Mouse (Mus musculus) erythroblast, embryonic 14.5 days (primary cell): ENCODE results near the gene Olfr987. TPM values are rescaled to one million over a fixed set of nuclear protein-coding genes. Genes with fewer than 3 reads are reported as not detected.
"Not testable (repeated sequence)": the region's sequence is repeated elsewhere in the genome, so short reads cannot be mapped to it uniquely, and the experiment has no call there.

ENCODE experiments used
- H3K27me3 ChIP-seq: 2 replicates; pipeline ENCODE4 v1.6.1; 2012; ENCODE audit warnings: inconsistent platforms; ENCODE audit not compliant: control insufficient read depth
- H3K36me3 ChIP-seq: 2 replicates; pipeline ENCODE4 v1.6.1; 2012; ENCODE audit warnings: mild to moderate bottlenecking, inconsistent platforms; ENCODE audit not compliant: control insufficient read depth
- H3K4me1 ChIP-seq: 2 replicates; pipeline ENCODE4 v1.6.1; 2012; ENCODE audit warnings: inconsistent platforms; ENCODE audit not compliant: control insufficient read depth
- H3K4me3 ChIP-seq: replicated peaks from 2 replicates; pipeline ENCODE3; 2012; ENCODE audit warnings: moderate library complexity, mild to moderate bottlenecking, inconsistent platforms
- H3K9me3 ChIP-seq: 2 replicates; pipeline ENCODE4 v1.6.1; 2012; ENCODE audit warnings: low read length, inconsistent platforms, mixed read lengths; ENCODE audit not compliant: control insufficient read depth
- GATA1 ChIP-seq: IDR thresholded peaks from 2 replicates; pipeline ENCODE4 v1.6.1; 2012; ENCODE audit warnings: low read length, inconsistent platforms, mixed read lengths
- TAL1 ChIP-seq: IDR thresholded peaks from 3 replicates; pipeline ENCODE4 v1.6.1; 2012; ENCODE audit warnings: low read length, inconsistent platforms, mixed read lengths
- polyA plus RNA-seq: library from polyadenylated mRNA; stranded (reverse); fragments of >175 nt; gene quantifications from 2 replicates; pipeline ENCODE4 v1.2.3, GENCODE M21; 2012

Gene Olfr987
- polyA plus RNA-seq, result not detected in 2 replicates

GRCm38 (mm10) chr2:85339215-85339614 is at the start of gene Olfr987:
Gene Olfr987, minus strand, starts transcription at chr2:85339315.
- H3K36me3 ChIP-seq, H3K4me3 ChIP-seq, H3K4me1 ChIP-seq, H3K9me3 ChIP-seq, H3K27me3 ChIP-seq: not testable (repeated sequence)

DNA sequence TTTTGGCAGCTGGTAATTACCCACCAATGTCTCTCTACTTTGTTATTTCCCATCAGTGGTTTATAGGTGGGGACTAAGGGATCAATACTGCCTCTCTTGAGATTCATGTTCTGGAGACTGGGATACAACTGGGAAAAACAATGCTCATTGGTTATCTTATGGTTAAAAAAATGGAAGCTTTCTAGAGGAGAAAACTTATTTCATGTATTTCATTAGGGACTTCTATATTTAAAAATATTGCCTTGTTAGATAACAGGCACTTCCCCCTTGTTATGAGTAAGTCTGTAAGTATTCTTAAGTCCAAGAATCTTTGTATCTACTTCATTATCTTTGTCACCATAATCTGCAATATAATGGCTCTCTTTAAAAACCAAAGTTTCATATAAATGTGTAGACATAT is 24.0 kb upstream of the Olfr987 start, which contains the start of gene Olfr988:
TSS of gene Olfr988 (minus strand) at position 101 of the 400 bp plus-strand sequence.
- not testable (repeated sequence) for H3K36me3 ChIP-seq, H3K4me1 ChIP-seq, H3K27me3 ChIP-seq, H3K9me3 ChIP-seq, H3K4me3 ChIP-seq

- no peaks in the 10 kb centered on the region for H3K4me1 ChIP-seq
- H3K36me3 ChIP-seq, result no peaks in the 10 kb centered on the region
- TF ChIP-seq TAL1, result no peak
- no peak for TF ChIP-seq GATA1
Measured at GRCm38 (mm10) chr2:85339972-85340371, 857 bp upstream of the Olfr987 start.

DNA sequence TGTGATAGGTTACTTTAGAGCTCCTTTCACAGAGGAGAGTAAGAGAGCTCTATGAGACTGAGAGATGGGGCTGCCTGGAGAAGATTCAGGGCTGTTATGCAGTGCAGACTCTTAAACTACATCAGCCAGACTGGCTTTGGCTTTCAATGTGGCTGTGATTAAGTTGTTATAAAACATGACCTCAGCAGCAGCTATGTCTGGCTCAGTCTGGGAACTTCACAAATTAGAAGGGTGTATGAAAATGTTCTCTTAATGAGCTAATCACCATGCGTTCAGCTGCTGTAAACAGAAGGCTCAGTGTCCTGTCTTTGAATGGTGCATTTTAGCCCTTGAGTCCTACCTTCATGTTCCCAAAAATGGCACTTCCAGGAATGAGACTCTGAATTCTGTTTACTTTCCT is 20.0 kb downstream of the Olfr987 start:
- no peaks in the 10 kb centered on the region for H3K36me3 ChIP-seq
- TF ChIP-seq GATA1 (no peak), TAL1 (no peak)
- no peaks in the 10 kb centered on the region for H3K4me1 ChIP-seq
- H3K4me3 ChIP-seq, result no peak overlapping the region
- H3K27me3 ChIP-seq, result no peaks in the 10 kb centered on the region
- no peaks in the 10 kb centered on the region for H3K9me3 ChIP-seq

More at GRCm38 (mm10) chr2:85339972-85340371, 857 bp upstream of the Olfr987 start:
- Histone ChIP-seq H3K9me3 (no peaks in the 10 kb centered on the region), H3K4me3 (no peak overlapping the region), H3K27me3 (no peaks in the 10 kb centered on the region)

DNA sequence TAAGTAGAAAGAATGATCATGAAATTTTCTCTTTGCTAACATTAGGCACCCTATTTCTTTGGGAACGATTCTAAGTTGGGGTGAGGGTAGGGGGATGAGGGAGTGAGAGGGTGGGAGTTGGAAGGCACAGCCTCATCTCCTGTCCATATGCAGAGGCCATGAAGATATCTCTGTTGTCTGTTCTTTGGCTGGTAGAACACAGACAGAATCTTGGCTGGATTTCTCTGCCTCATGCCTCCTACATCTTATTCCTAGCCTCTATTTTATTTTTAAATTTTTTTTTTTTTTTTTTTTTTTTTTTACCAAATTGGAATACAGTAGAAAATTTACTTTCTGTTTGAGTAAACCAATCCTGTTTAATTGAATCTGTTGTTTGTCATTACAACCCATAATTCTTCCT is 53.7 kb downstream of the Olfr987 start:
- H3K4me1 ChIP-seq, result no peaks in the 10 kb centered on the region
- TF ChIP-seq TAL1 (no peak), GATA1 (no peak)
- H3K27me3 ChIP-seq, result no peaks in the 10 kb centered on the region
- no peaks in the 10 kb centered on the region for H3K9me3 ChIP-seq
- no peak overlapping the region for H3K4me3 ChIP-seq
- no peaks in the 10 kb centered on the region for H3K36me3 ChIP-seq

- Histone ChIP-seq H3K36me3 (no peaks in the 10 kb centered on the region), H3K4me1 (no peaks in the 10 kb centered on the region), H3K4me3 (no peak overlapping the region), H3K27me3 (no peaks in the 10 kb centered on the region), H3K9me3 (no peaks in the 10 kb centered on the region)
- TF ChIP-seq GATA1, result no peak
- TF ChIP-seq TAL1, result no peak
Measured at GRCm38 (mm10) chr2:85284626-85285025, 54.5 kb downstream of the Olfr987 start.

DNA sequence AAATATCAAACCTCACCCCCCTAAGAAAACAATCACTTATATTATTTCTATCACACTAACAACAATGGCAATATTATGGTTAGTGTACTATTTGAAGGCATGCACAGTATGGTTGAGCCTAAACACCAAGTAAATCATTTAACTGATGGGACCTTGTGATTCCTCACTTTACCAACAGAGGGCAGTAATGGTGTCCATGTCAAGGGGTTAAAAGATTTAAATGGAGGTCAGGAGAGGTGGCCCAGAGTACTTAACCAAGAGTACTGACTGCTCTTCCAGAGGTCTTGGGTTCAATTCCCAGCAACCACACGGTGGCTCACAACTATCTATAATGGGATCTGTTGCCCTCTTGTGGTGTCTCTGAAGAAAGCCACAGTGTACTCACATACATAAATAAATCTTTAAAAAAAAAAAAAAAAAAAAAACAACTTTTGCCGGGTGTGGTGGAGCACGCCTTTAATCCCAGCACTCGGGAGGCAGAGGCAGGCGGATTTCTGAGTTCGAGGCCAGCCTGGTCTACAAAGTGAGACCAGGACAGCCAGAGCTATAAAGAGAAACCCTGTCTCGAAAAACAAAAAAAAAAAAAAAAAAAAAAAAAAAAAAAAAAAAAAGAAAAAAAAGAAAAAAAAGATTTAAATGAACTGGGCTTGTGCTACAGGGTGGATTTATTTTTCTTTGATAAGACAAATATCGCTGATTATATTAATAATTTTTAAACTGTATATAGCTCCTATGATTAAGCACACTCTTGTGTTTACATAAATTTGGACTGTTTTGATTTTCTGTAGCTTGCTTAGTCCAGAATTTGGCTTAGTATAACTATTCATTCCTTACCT is 55.3 kb downstream of the Olfr987 start:
- no peaks in the 10 kb centered on the region for H3K36me3 ChIP-seq
- no peaks in the 10 kb centered on the region for H3K27me3 ChIP-seq
- no peaks in the 10 kb centered on the region for H3K4me1 ChIP-seq
- no peak for TF ChIP-seq TAL1
- TF ChIP-seq GATA1, result no peak
- H3K9me3 ChIP-seq, result no peaks in the 10 kb centered on the region
- no peak overlapping the region for H3K4me3 ChIP-seq

DNA sequence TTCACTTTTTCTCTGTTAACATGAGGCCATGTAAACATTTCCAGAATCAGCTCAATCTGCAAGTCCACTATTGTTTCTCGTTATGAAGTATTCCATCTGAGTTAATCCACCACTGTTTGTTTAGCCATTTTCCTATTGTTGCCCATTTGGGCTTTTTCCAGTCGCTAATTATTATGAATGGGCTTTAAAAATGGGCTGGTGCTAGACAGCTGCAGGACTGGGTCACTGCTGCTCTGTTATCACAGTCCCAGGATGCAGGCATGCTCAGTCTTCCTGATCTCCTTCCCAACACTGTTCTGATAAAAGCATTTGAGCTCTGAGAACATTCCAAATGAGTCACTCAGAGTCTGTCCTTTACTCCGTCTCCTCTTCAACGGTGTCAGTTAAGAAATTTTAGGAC is 58.1 kb downstream of the Olfr987 start:
- Histone ChIP-seq H3K4me3 (no peak overlapping the region), H3K9me3 (no peaks in the 10 kb centered on the region), H3K27me3 (no peaks in the 10 kb centered on the region), H3K4me1 (no peaks in the 10 kb centered on the region), H3K36me3 (no peaks in the 10 kb centered on the region)
- TF ChIP-seq GATA1 (no peak), TAL1 (no peak)

Other genes with a start within 250 kb of the Olfr987 start
- gene Aplnr, start 203.1 kb downstream of the Olfr987 start, polyA plus RNA-seq, result not detected in 2 replicates
- gene Lrrc55, start 142.1 kb downstream of the Olfr987 start, polyA plus RNA-seq, result 0.02 TPM in 1 of 2 replicates, not detected in the other
- gene Olfr988, start 23.9 kb upstream of the Olfr987 start, polyA plus RNA-seq, result not detected in 2 replicates
- not detected in 2 replicates for gene Olfr992, start 70.2 kb upstream of the Olfr987 start, polyA plus RNA-seq
- gene Olfr993, start 75.6 kb upstream of the Olfr987 start, polyA plus RNA-seq, result not detected in 2 replicates
- gene Olfr994, start 97.1 kb upstream of the Olfr987 start, polyA plus RNA-seq, result not detected in 2 replicates
- not detected in 2 replicates for gene Olfr995, start 104.3 kb upstream of the Olfr987 start, polyA plus RNA-seq
- not detected in 2 replicates for gene 4833423E24Rik, start 179.7 kb upstream of the Olfr987 start, polyA plus RNA-seq
- not detected in 2 replicates for gene Olfr996, start 239.9 kb upstream of the Olfr987 start, polyA plus RNA-seq
- gene Olfr998, start 249.6 kb upstream of the Olfr987 start, polyA plus RNA-seq, result not detected in 2 replicates